Mouse (Mus musculus) bone marrow, adult 2 months (tissue): Measurements from ENCODE around the gene Brf1.

Source experiments
- CTCF ChIP-seq: fragments of 200-500 bp; IDR thresholded peaks from 2 replicates; pipeline ENCODE4 v1.5.1; 2011; ENCODE audit warnings: low read length, control low read depth; ENCODE audit not compliant: control insufficient read depth, insufficient read depth
- POLR2A ChIP-seq: fragments of 200-500 bp; IDR thresholded peaks from 2 replicates; pipeline ENCODE4 v1.6.1; 2011; ENCODE audit warnings: low read depth, mild to moderate bottlenecking, control low read depth, low read length, borderline replicate concordance; ENCODE audit not compliant: control insufficient read depth

GRCm38 (mm10) chr12:113012443-113012842 lies 11.9 kb upstream of the Brf1 start:
- no peak for TF ChIP-seq POLR2A
- no peak for TF ChIP-seq CTCF
